Mouse (Mus musculus) left cerebral cortex, postnatal 36 days (tissue): ENCODE measurements around the gene Tex35. TPM values are rescaled to one million over a fixed set of nuclear protein-coding genes. Genes with fewer than 3 reads are reported as not detected.

Experiments
- DNase-seq, 2 experiments: peaks; one replicate each; pipeline ENCODE4 v3.0.0; 2021 to 2022; ENCODE audit warnings: low spot score in 2 of 2, mixed read lengths in 1 of 2
- intact Hi-C: fragments of 180-260 bp; cut with DNase I; formaldehyde crosslinking; loops from one replicate; pipeline ENCODE4 v1.15.1; 2025
- total RNA-seq, 2 experiments: library from RNA; stranded (reverse); gene quantifications; 2 replicates each; pipeline ENCODE4 v1.2.3; 2021

Tex35 gene
- total RNA-seq, 2 experiments from 2014 or later: not detected

DNA sequence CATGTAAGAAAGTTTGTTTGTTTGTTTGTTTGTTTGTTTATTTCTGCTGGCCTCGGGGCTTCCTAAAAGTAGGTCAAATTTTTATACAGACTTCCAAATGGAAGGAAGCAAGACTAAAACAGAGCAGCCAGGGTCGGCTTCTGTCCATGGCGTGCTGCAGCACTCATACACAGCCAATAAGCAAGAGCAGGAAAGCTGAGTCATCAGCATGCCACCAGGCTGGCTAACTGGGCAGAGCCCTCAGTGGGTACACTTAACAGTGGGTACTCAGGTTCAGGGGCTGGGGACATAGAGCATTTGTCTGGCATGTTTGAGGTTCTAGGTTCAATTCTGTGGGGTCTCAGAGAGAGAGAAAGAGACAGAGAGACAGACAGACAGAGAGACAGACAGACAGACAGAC, 47.3 kb downstream of the Tex35 start:
- DNase-seq: no peak
- intact Hi-C loops: no loop called here

DNA sequence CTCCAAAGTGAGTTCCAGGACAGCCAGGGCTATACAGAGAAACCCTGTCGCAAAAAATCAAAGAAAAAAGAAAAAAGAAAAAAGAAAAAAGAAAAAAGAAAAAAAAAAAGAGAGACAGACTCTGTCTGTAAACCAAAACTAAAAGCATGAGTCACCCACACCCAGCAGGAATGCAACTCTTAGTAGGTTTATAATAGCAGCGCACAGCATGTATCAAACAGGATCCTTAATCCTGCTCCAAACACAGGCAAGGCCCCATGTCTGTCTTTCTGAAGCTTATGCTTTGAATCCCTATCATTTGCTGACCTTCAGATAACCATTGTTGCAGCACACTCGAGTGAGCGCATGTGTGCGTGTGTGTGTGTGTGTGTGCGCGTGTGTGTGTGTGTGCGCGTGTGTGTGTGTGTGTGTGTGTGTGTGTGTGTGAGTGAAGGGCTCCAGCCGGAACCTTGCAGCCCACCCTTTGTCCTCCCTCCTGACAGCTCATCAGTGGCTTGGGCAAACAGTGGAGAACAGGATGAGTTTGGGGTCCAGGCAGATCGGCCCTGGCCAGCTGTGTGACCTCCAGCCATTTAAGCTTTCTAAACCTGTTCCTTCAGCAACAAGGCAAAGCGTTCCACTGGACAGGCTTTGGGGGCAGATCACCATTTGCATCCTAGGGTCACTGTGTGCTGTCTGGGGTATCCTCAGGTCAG, 47.9 kb downstream of the Tex35 start:
- no peak for DNase-seq
- intact Hi-C loops: no loop called here

DNA sequence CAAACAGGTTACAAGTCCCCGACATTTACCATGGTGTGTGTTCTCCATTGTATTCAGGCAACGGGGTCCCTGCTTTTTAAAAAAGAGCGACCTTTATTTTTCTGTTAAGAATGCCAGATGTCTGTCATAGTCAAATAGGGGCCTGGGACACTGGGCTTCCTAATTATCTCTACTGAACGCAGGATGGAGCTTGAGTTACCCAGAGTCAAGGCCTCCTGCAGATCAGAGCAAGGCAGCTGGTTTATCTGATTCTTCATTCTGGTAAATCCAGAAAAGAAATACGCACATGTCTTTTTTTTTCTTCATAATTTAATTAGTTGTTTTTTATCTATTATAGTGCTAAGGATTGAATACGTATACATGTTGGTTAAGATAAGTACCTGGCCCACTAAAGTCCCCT, 52.6 kb downstream of the Tex35 start:
- no peak for DNase-seq
- intact Hi-C loops: no loop called here

DNA sequence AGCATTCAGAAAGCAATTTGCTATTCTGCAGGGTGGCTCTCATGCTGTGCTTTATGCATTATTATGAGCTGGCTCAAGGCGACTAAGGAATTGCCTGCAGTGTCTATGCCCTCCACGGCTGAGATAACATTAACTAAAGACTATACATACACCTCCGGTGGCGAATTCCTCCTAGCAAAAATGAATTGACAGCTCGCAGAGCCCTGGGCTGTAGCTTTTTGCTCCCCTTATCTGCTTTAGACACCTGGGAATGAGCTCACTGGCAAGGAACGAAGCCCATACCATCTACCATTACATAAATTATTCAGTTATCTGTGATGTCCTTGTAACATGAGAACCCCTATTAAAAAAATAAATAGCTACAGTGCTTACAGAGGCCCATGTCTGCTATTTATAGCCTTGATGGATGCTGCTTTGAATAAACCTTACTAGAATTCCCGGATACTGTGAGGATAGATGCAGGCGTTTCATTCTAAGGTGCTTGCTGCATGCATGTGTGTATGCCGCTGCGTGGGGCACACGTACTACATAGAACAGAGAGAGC, 53.1 kb downstream of the Tex35 start:
- DNase-seq: no peak
- intact Hi-C loops: no loop called here

DNA sequence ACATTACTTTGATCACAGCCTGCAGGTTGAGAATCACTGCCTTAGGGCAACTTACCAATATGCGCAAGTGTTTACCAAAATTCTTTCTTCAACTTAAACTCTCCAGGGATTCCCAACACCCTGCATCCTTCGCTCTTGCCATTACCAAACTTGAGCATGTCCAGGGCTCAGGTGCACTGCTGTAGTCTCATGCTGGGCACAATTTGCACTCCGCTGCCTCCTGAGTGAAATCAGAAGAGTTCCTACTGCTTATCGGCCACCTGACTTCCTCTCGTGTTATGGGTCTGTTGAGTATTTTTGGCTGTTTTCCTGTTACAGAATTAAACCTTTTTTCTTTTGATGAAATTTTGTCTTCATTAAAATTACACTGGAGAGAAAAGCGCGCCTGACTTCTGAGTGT, 53.8 kb downstream of the Tex35 start:
- intact Hi-C loops: no loop called here

DNA sequence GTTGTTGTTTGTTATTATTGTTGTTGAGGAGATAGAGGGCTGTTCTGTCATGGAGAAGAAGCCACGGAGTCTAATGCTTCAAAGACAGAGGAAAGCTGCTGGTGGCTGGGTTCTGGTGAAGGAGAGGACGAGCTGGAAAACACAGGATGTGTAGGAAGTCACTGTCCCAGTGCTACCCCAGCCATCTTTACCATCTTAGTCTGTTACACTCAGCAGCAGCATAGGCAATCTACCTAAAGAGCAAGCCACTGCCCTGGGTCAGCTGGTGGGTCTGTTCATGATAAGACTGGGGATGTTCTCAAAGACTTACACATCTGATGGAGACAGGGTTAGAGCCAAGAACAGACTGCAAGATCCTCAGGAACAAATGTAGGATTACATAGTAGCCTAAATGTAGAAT, 58.6 kb downstream of the Tex35 start:
- intact Hi-C loops: no loop called here
- DNase-seq: no peak

More for the DNA sequence above, 53.8 kb downstream of the Tex35 start:
- no peak for DNase-seq

Other genes starting within 250 kb of the Tex35 start
- 10 to 100 TPM; 32.0 to 50.1 TPM for gene Ralgps2, start 169.1 kb downstream of the Tex35 start, total RNA-seq